Mouse (Mus musculus) midbrain, embryonic 13.5 days (tissue): ENCODE results near the gene Sim1. TPM values are rescaled to one million over a fixed set of nuclear protein-coding genes. Genes with fewer than 3 reads are reported as not detected.

Source experiments
- ATAC-seq: fragments of 200-750 bp; cut with Nextera tagmentation; 2 replicates; pipeline ENCODE4 v1.8.0; 2017; ENCODE audit warnings: mild to moderate bottlenecking, moderate TSS enrichment, moderate library complexity
- H3K27ac ChIP-seq: fragments of 300-500 bp; sonication (generic); 2 replicates; pipeline ENCODE4 v1.5.1; 2015; ENCODE audit warnings: inconsistent platforms, mild to moderate bottlenecking, moderate library complexity
- H3K27me3 ChIP-seq: fragments of 300-500 bp; sonication (generic); 2 replicates; pipeline ENCODE4 v1.6.1; 2015; ENCODE audit warnings: mild to moderate bottlenecking, inconsistent platforms
- H3K36me3 ChIP-seq: fragments of 300-500 bp; sonication (generic); 2 replicates; pipeline ENCODE4 v1.6.1; 2015; ENCODE audit warnings: mild to moderate bottlenecking, inconsistent platforms
- H3K4me1 ChIP-seq: fragments of 300-500 bp; sonication (generic); replicated peaks from 2 replicates; pipeline ENCODE4 v1.6.1; 2015; ENCODE audit warnings: inconsistent platforms
- H3K4me2 ChIP-seq: fragments of 300-500 bp; sonication (generic); replicated peaks from 2 replicates; pipeline ENCODE4 v1.6.1; 2015; ENCODE audit warnings: moderate library complexity, mild to moderate bottlenecking, inconsistent platforms
- H3K4me3 ChIP-seq: fragments of 300-500 bp; sonication (generic); replicated peaks from 2 replicates; pipeline ENCODE4 v1.5.1; 2015; ENCODE audit warnings: mild to moderate bottlenecking, inconsistent platforms
- H3K9ac ChIP-seq: fragments of 300-500 bp; sonication (generic); replicated peaks from 2 replicates; pipeline ENCODE4 v1.6.1; 2015; ENCODE audit warnings: mild to moderate bottlenecking, inconsistent platforms
- H3K9me3 ChIP-seq: fragments of 300-500 bp; sonication (generic); 2 replicates; pipeline ENCODE4 v1.6.1; 2016; ENCODE audit warnings: mild to moderate bottlenecking, inconsistent platforms
- WGBS: fragments of 180-500 bp; shearing (Covaris S2); methylation state at CpG from one replicate; pipeline ENCODE4 v1.1.7; 2015; 5-methylcytosine and 5-hydroxymethylcytosine counted together
- polyA plus RNA-seq: library from polyadenylated mRNA; unstranded; fragments of >200 nt; fragmentation: Nextera tagmentation; extraction: Ambion mirVana; gene quantifications from 2 replicates; pipeline ENCODE4 v1.2.1, GENCODE M21; 2015

Sim1 gene
- polyA plus RNA-seq, 1 experiment from 2014 or later, result 3.6 TPM

DNA sequence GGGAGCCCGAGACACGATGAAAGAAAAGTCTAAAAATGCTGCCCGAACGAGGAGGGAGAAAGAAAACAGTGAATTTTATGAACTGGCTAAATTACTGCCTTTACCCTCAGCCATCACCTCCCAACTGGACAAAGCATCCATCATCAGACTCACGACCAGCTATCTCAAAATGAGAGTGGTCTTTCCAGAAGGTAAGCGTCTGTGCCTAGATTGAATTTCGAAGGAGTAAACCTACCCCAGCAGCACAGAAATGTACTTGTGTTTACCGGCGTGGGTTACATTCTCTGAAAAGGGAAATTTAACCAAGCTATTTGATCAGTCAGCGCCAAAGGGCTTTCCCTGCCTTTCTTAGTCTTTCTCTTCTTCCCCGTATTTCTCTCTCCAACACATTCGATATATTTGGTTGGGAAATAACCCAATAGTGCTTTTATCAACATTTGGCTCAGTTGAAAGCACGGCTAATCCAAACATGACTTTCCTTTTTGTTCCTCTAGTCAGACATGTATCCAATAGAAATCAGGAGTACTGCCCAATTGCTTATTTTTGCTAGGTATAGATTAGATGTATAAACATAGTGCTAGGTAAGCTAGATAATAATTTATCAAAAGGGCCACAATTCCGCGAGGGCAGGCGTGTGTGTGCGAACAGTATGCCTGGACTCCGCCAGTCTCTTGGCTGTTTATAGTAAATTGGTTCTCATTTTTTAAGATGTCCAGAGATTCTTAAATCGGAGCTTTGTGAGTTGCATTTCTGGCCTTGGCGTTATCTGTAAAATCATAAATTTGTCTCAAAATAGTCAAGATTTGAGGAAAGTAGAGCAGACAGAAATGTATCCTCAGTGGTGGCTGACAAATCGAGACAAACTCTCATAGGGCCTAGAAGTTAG lies 1.6 kb downstream of the Sim1 start:
- no peak overlapping the region for H3K27ac ChIP-seq
- WGBS, result 4% methylated on average over 21 of the region's 21 CpGs
- no peaks in the 10 kb centered on the region for H3K36me3 ChIP-seq
- H3K9ac ChIP-seq, result no peak overlapping the region
- H3K9me3 ChIP-seq, result no peaks in the 10 kb centered on the region
- peaks cover 31% of the 10 kb centered on the region for H3K4me1 ChIP-seq
- H3K27me3 ChIP-seq, result peaks cover 93% of the 10 kb centered on the region
- H3K4me3 ChIP-seq, result peak overlapping the region; percentile 50
- no peak for ATAC-seq
- H3K4me2 ChIP-seq, result no peak overlapping the region

DNA sequence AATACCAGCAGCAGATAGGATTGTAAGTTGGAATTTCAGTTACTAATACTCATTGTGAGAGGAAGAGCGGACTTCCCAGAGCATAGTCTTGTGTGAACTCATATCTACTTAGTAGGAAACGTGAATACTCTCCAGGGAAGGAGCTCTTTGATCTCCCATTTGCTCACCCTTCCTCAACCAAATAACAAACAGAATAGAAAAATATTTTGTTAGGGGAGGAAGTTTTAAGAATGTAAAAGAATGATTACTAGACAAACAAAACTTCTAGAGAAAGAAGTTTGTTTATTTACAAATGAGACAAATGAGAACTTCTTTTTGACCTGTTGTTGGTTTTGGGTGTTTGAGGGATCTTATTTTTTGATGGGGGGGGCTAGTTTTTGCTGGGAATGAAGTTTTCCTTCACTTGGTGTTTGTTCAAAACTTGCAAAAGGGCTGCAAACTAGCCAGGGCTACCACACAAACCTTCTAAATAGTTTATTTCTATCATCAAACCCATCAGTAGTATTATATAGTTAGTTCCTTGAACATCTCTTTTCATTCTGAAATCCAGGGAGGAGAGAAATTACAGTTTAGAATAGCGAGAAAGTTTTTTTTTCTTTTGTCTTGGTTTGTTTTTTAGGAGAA lies 2.3 kb downstream of the Sim1 start:
- Histone ChIP-seq H3K9ac (no peak overlapping the region), H3K4me3 (peak overlapping the region; percentile 50), H3K4me2 (no peak overlapping the region), H3K4me1 (peaks cover 36% of the 10 kb centered on the region), H3K9me3 (no peaks in the 10 kb centered on the region), H3K27me3 (peaks cover 93% of the 10 kb centered on the region), H3K36me3 (no peaks in the 10 kb centered on the region), H3K27ac (no peak overlapping the region)
- ATAC-seq, result no peak
- WGBS, result 2% methylated on average over 3 of the region's 3 CpGs

DNA sequence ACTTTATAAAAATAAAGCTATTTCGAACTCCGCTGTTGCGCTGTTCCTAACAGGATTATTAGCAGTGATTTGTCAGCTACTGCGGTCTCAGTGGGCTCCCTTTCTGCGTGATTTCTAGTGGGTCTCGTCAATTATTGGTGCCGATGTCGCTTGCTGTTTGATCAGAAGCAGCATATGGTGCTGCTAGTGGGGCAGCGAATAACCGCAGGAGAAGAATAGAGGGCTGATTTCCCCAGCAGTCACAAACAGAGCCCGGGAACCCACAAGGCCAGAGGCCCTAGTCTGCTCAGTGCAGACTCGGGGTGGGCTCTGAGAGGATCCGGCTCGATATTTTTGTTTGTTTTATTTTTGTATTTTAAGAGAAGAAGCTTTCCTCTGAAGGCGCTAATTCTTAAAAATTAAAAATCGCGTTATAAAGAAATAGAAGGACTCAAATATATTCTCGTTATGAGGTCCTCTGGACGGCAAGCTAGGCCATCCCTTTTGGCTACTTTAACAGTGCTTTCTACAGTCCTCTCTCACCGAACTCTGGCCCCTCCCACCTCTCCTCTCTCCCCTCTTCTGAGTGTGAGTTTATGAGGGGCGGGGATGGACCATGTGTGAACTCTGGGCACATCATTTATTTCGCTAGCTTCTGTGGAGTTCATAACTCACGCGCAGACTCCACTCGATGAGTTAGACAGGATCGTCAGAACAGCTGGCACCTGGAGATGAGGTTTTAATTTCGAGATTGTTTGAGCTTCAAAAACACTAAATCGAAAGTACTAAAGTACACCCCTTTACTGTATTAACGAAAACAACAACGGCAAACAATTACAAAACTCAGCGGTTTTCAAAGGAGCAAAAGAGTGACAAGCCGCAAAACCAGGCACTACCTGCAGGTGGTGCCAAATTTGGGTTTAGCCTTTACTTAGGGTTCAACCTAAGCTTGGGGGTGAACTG lies 3.2 kb downstream of the Sim1 start:
- Histone ChIP-seq H3K27ac (no peak overlapping the region), H3K4me3 (peak overlapping the region; percentile 14), H3K27me3 (peaks cover 93% of the 10 kb centered on the region), H3K36me3 (no peaks in the 10 kb centered on the region), H3K9ac (no peak overlapping the region), H3K4me2 (no peak overlapping the region), H3K4me1 (peaks cover 33% of the 10 kb centered on the region), H3K9me3 (no peaks in the 10 kb centered on the region)
- ATAC-seq, result no peak
- WGBS, result 1% methylated on average over 32 of the region's 32 CpGs

DNA sequence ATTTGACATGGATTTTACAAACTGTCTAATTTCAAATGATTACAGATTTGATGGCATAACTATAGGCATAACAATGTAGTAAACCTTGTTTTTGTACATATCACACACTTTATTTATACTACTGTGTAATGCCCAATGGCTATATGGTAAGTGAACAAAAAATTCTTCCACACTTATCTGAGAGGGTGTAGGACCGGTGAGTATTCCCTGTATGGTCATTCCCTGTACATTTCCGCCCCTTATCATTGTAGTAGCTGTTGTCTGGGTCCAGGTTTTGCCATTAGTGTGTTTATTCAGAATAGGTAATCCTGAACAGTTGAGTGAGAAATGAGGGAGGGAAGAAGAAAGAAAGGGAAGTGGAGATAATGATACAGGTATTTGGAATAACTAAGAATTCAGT lies 4.1 kb downstream of the Sim1 start:
- Histone ChIP-seq H3K4me2 (0 out of 2 replicates have a peak overlapping the region, but pooled peaks have one; percentile 6), H3K9me3 (no peaks in the 10 kb centered on the region), H3K36me3 (no peaks in the 10 kb centered on the region), H3K9ac (no peak overlapping the region), H3K27me3 (peaks cover 91% of the 10 kb centered on the region), H3K4me3 (peak overlapping the region; percentile 16; the same call in 1 of the 2 replicates), H3K4me1 (peaks cover 39% of the 10 kb centered on the region), H3K27ac (no peak overlapping the region)
- no peak for ATAC-seq
- 15% methylated on average over 2 of the region's 2 CpGs for WGBS

DNA sequence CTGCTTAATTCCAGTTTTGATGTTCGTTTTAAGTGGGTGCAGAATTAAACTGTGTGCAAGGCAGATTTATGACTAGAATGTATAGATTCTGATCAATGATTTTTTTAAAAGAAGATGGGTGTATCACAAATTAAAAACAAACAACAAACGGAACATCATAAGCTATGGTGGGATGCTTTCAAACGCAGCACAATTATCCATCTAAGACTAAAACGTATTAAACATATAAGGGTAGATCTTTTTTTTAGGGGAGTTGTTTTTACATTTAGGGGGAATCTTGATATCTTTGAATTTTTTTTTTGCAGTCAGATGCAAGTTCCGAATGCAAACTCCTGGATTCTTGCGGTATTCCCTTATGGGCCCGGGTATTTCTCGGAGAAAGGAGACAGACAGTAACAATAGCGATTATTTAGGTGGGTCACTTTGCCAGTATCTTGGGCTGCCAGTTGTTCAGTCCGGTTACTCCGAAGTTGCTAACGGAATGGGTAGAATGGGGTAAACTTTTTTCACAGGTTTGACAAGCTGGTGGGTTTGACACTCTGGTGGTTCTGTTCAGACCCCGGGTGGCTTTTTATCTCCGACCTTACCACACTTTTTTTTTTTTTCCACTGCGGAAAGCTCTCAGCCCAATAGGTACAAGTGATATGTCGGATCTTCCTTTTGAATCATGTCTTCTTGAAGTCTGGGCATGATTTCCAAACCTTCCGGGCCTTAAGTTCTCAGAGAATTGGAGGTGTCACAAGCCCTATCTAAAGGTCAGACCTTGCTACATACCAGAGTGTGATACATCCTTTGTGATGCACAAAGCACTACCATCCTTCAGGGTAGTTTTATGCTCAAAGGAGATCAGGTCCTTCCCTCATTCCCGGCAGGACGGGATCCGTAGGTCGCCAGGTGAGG lies 5.5 kb downstream of the Sim1 start:
- Histone ChIP-seq H3K4me3 (peak overlapping the region; percentile 30), H3K27ac (peak overlapping the region; percentile 60; the same call in 1 of the 2 replicates), H3K9me3 (no peaks in the 10 kb centered on the region), H3K36me3 (no peaks in the 10 kb centered on the region), H3K9ac (no peak overlapping the region; the same call in 1 of the 2 replicates), H3K27me3 (peaks cover 91% of the 10 kb centered on the region), H3K4me2 (peak overlapping the region; percentile 34), H3K4me1 (peaks cover 30% of the 10 kb centered on the region)
- WGBS, result 3% methylated on average over 21 of the region's 21 CpGs
- ATAC-seq, result no peak

DNA sequence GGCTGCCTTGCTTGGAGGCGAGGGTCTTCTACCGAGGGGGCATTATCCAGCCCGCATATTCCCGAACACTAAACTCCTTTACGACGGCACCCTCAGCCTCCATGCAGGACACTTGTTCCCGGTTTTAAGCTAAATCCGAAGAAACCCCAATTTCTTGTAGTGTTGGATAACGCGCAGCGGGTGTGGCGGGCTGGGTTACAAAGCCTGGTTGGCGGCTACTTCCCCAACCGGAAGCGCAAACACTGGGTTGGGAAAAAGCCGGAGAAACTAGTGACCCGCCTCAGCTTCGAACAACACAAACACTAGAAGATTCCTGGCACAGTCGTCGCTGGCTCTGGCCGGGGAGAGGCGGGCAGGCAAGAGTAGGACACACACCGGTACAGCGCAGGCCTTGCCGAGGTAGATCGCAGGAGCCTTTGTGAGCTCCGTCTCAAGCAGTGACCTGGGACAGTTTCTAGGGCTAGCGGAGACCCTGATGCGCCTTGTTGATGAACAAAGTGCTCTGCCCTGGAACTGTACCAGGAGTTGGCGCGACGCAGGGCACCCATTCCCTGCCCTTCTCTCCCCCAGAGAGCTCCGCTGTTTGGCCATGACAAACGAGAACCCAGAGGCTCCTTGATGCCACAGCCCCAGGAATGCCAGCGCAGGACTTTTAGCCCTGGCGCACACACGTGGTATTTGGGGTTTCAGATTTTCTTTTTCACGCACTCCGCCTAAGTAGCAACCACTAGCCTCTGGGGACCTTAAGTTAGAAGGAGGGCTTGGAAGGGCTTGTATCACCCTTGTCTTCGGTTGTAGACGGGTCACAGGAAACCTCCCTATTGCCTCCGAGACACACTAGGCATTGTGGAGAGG lies 6.4 kb downstream of the Sim1 start:
- no peaks in the 10 kb centered on the region for H3K9me3 ChIP-seq
- H3K27me3 ChIP-seq, result peaks cover 91% of the 10 kb centered on the region
- H3K27ac ChIP-seq, result peak overlapping the region; percentile 60
- peak overlapping the region; percentile 30 for H3K4me3 ChIP-seq
- under 1% methylated on average over 42 of the region's 42 CpGs for WGBS
- H3K4me2 ChIP-seq, result peak overlapping the region; percentile 34
- H3K4me1 ChIP-seq, result peaks cover 29% of the 10 kb centered on the region
- H3K9ac ChIP-seq, result peak overlapping the region; percentile 14; the same call in 1 of the 2 replicates
- peak; percentile 6; the same call in 1 of the 2 replicates for ATAC-seq
- no peaks in the 10 kb centered on the region for H3K36me3 ChIP-seq

DNA sequence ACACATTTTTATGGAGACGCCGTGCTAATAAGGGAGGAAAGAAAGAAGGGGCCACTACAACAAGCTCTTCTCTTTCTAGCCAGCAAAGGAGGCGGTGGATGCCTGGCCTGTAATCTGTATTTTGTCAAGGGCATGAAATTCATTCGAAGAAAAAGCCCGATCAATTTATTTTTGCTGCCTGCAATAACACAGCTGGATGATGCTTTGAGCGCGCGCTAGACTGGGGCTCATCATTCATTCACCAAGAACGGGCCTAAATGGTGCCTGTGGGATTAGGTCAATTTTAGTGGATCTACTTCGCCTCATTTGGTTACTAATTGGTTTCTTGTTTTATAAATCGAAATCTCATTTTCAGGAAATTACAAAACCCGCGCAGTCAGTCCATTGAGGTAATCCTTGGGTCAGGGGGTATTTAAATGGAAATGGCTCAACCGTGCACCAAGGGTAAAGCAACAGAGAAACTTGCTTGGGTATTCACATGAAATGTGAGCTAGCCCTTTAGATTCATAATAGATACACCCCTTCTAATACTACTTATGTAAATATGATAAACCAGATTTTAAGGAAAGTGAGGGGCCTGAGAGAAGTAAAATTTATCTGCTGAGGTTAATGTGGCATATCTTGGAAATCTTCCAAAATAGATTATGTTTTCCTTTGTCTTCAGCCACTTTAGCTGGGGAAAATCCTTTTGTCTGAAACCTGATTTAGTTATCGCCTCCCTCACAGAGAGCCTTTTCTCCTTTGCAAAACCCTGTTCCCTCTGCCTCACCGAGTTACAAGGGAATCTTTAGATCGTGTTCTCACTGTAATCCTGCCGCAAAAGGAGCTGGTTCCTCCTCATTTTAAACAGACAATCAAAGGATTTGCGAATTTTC lies 7.3 kb downstream of the Sim1 start:
- under 1% methylated on average over 19 of the region's 19 CpGs for WGBS
- H3K36me3 ChIP-seq, result no peaks in the 10 kb centered on the region
- ATAC-seq, result no peak
- H3K27ac ChIP-seq, result peak overlapping the region; percentile 60; the same call in 1 of the 2 replicates
- peaks cover 91% of the 10 kb centered on the region for H3K27me3 ChIP-seq
- peak overlapping the region; percentile 34; the same call in 1 of the 2 replicates for H3K4me2 ChIP-seq
- peaks cover 29% of the 10 kb centered on the region for H3K4me1 ChIP-seq
- peak overlapping the region; percentile 30 for H3K4me3 ChIP-seq
- no peaks in the 10 kb centered on the region for H3K9me3 ChIP-seq
- H3K9ac ChIP-seq, result no peak overlapping the region

DNA sequence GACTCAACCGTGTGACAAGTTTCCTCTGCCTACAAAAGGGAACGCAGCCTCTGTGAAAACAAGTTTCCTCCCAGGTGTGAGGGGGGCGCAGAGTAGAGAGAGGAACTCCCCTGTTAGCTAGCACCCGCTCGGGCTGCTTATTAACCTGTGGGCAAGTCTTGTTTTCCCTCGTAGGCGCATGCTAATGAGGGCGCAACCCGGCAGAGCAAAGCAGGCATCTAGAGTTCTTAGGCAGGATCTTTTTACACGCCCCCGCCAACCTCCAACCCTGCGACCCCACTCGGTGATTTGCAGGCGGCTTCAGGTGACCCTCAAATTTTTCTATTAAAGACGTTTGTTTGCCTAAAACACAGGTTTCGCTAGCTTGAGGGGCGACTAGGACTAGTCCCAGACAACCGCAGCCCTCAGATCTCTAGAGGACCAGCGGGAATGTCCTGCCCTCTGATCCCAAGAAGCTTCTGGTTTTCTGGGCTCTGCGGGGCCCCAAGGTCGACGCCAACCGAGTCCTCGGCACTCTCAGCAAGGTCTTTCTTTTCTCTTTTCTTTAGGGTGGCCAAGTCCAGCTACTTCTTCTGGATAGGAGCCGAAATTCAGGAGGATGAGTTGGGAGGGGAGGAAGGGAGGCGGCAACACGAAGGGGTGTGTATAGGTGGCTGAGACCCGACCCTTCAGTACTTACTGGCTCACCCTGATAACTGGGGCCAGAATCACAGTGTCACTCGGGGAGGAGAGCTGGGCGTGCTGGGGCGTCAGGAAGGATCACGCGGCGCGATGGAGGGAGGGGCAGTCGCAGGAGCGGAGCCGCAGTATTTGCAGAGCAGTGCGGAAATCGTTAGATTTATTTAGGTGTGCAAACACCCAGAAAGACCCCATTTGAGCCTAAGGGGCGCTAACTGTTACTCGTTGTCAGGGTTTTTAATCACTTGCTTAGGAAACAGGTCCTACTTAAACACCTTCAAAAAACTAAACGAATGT lies 8.5 kb downstream of the Sim1 start:
- H3K27ac ChIP-seq, result peak overlapping the region; percentile 44; the same call in 1 of the 2 replicates
- H3K4me3 ChIP-seq, result peak overlapping the region; percentile 10
- no peaks in the 10 kb centered on the region for H3K36me3 ChIP-seq
- H3K27me3 ChIP-seq, result peaks cover 91% of the 10 kb centered on the region
- peak; percentile 35; the same call in 1 of the 2 replicates for ATAC-seq
- peak overlapping the region; percentile 33 for H3K4me2 ChIP-seq
- H3K9me3 ChIP-seq, result no peaks in the 10 kb centered on the region
- no peak overlapping the region for H3K9ac ChIP-seq
- under 1% methylated on average over 43 of the region's 43 CpGs for WGBS
- peaks cover 29% of the 10 kb centered on the region for H3K4me1 ChIP-seq
